15 mouse cellular contexts compared by ENCODE assay signal in genomic region chr5:146234336-146234735, GRCm38 (mm10). TPM values are rescaled to one million over a fixed set of nuclear protein-coding genes. Genes with fewer than 3 reads are reported as not detected.
"Had no signal": no experiment of that assay in that cellular context is flagged by ENCODE, and none has a peak within 500 bp of the region (broad histone marks: within the 10 kb centered on the region; RNA-seq: fewer than 3 reads in every experiment).

No protein-coding gene starts in this region.

- ATAC-seq: inflammation-experienced regulatory T-cells, adult 6 months; midbrain, embryonic 16.5 days had no signal

- H3K36me3 ChIP-seq: limb, embryonic 13.5 days had no signal

- H3K9ac ChIP-seq: limb, embryonic 13.5 days had no signal

- H3K27ac ChIP-seq: kidney, postnatal 0 days; limb, embryonic 13.5 days; midbrain, embryonic 10.5 days; stomach, postnatal 0 days had no signal

- H3K27me3 ChIP-seq: limb, embryonic 13.5 days had no signal

- H3K9me3 ChIP-seq: limb, embryonic 13.5 days; midbrain, embryonic 10.5 days had no signal

- DNase-seq: kidney, adult 11 months; kidney, adult 9 months; kidney, postnatal 4 days; left cerebral cortex, postnatal 4 days; lung, adult 18-20 months; thymus, postnatal 4 days had no signal

- H3K4me2 ChIP-seq: limb, embryonic 13.5 days had no signal

- H3K4me3 ChIP-seq: limb, embryonic 13.5 days had no signal

RNA-seq across cellular contexts. Expression of gene 1700001J03Rik, which starts 49.2 kb away (rescaled TPM):
- total RNA-seq: neutrophil, adult 5-6 weeks had no signal
- polyA plus RNA-seq: limb, embryonic 13.5 days; lung, embryonic 16.5 days; midbrain, embryonic 10.5 days; midbrain, embryonic 16.5 days; neural tube, embryonic 11.5 days; stomach, postnatal 0 days had no signal
